In genomic region chr5:149261866-149262265, GRCm38 (mm10) we compare ENCODE assay signal across 9 mouse cellular contexts. TPM values are rescaled to one million over a fixed set of nuclear protein-coding genes. Genes with fewer than 3 reads are reported as not detected.
DNase-seq lines count a peak whose midpoint lies in the region; ATAC-seq lines count a peak whose summit lies in the region.
"Had no signal": no experiment of that assay in that cellular context is flagged by ENCODE, and none has a peak within 500 bp of the region (broad histone marks: within the 10 kb centered on the region; RNA-seq: fewer than 3 reads in every experiment).

No protein-coding gene starts in this region.

- H3K9ac ChIP-seq in limb, embryonic 15.5 days: no peak overlapping the region
- no peak overlapping the region for H3K9ac ChIP-seq in forebrain, embryonic 13.5 days
- H3K9ac ChIP-seq: stomach, embryonic 15.5 days had no signal

- H3K4me3 ChIP-seq in limb, embryonic 15.5 days: no peak overlapping the region
- H3K4me3 ChIP-seq in forebrain, embryonic 13.5 days: no peak overlapping the region
- H3K4me3 ChIP-seq in midbrain, embryonic 10.5 days: no peak overlapping the region
- H3K4me3 ChIP-seq: stomach, embryonic 15.5 days had no signal

- WGBS in limb, embryonic 15.5 days: 63% methylated on average over 6 of the region's 6 CpGs
- WGBS in forebrain, embryonic 13.5 days: 68% methylated on average over 6 of the region's 6 CpGs
- WGBS in midbrain, embryonic 10.5 days: 63% methylated on average over 6 of the region's 6 CpGs

- peak; percentile 51 for DNase-seq in gastrocnemius, postnatal 10 days
- no peak for DNase-seq in gastrocnemius, adult 18-20 months (ENCODE audit: low spot score)
- DNase-seq in thymus, postnatal 14 days: peak; percentile 48
- no peak for DNase-seq in thymus, adult 18-20 months
- DNase-seq in thymus, postnatal 36 days: peak; percentile 42 to 43
- no peak for DNase-seq in midbrain, embryonic 10.5 days (ENCODE audit: low spot score)

- 0 out of 2 replicates have a peak, but pooled peaks have one; percentile 32 for ATAC-seq in limb, embryonic 15.5 days (ENCODE audit: insufficient number of reproducible peaks, low FRiP score, low TSS enrichment, low read depth)
- no peak for ATAC-seq in forebrain, embryonic 13.5 days

- H3K36me3 ChIP-seq in limb, embryonic 15.5 days: no peaks in the 10 kb centered on the region
- no peaks in the 10 kb centered on the region for H3K36me3 ChIP-seq in forebrain, embryonic 13.5 days (ENCODE audit: poor library complexity, severe bottlenecking)
- H3K36me3 ChIP-seq in midbrain, embryonic 10.5 days: no peaks in the 10 kb centered on the region
- H3K36me3 ChIP-seq: stomach, embryonic 15.5 days had no signal

- H3K27me3 ChIP-seq in limb, embryonic 15.5 days: no peaks in the 10 kb centered on the region
- H3K27me3 ChIP-seq in forebrain, embryonic 13.5 days: no peaks in the 10 kb centered on the region
- no peaks in the 10 kb centered on the region for H3K27me3 ChIP-seq in midbrain, embryonic 10.5 days (ENCODE audit: low read depth, poor library complexity, severe bottlenecking)
- H3K27me3 ChIP-seq: stomach, embryonic 15.5 days had no signal

- no peak overlapping the region for H3K4me2 ChIP-seq in limb, embryonic 15.5 days
- no peak overlapping the region for H3K4me2 ChIP-seq in forebrain, embryonic 13.5 days
- H3K4me2 ChIP-seq: stomach, embryonic 15.5 days had no signal

- H3K9me3 ChIP-seq in limb, embryonic 15.5 days: no peaks in the 10 kb centered on the region
- H3K9me3 ChIP-seq in forebrain, embryonic 13.5 days (replicated peaks): no peaks in the 10 kb centered on the region
- H3K9me3 ChIP-seq in midbrain, embryonic 10.5 days (replicated peaks): no peaks in the 10 kb centered on the region
- H3K9me3 ChIP-seq: stomach, embryonic 15.5 days had no signal

- H3K4me1 ChIP-seq in limb, embryonic 15.5 days: peaks cover 13% of the 10 kb centered on the region
- H3K4me1 ChIP-seq in forebrain, embryonic 13.5 days: peaks cover 13% of the 10 kb centered on the region
- H3K4me1 ChIP-seq in midbrain, embryonic 10.5 days: peaks cover 26% of the 10 kb centered on the region

- H3K27ac ChIP-seq in limb, embryonic 15.5 days: no peak overlapping the region
- no peak overlapping the region for H3K27ac ChIP-seq in forebrain, embryonic 13.5 days
- H3K27ac ChIP-seq in midbrain, embryonic 10.5 days (replicated peaks): no peak overlapping the region
- H3K27ac ChIP-seq: stomach, embryonic 15.5 days had no signal

RNA-seq across cellular contexts. Expression of gene Alox5ap, which starts 2.7 kb away (rescaled TPM):
- total RNA-seq in gastrocnemius, postnatal 10 days (2021): 10 to 100 TPM in 1 of 2 experiments, 1 to 10 TPM in 1; 7.3 to 10.5 TPM
- 1 to 10 TPM; 5.3 to 6.7 TPM for total RNA-seq in gastrocnemius, adult 18-20 months (2021)
- 23.8 and 25.3 TPM in 2 replicates for polyA plus RNA-seq in limb, embryonic 15.5 days (2015; fragmentation: Nextera tagmentation; extraction: Ambion mirVana)
- 5.2 and 7.5 TPM in 2 replicates for polyA plus RNA-seq in forebrain, embryonic 13.5 days (2015; fragmentation: Nextera tagmentation; extraction: Ambion mirVana)
- polyA plus RNA-seq in midbrain, embryonic 10.5 days (2016; fragmentation: Nextera tagmentation; extraction: Ambion mirVana): 4.8 and 6.2 TPM in 2 replicates

Comparison
In these comparisons a context has a peak if more than half of its experiments do, and no peak if none do; other contexts are left out.
1. DNase-seq: peak in gastrocnemius, postnatal 10 days (single experiment), thymus, postnatal 14 days (single experiment) and thymus, postnatal 36 days (2 of 2); none in gastrocnemius, adult 18-20 months (single experiment), thymus, adult 18-20 months (0 of 2) and midbrain, embryonic 10.5 days (single experiment).